In genomic region chr2:92971536-92971935, GRCm38 (mm10) we compare ENCODE assay signal across 17 mouse cellular contexts.
"Had no signal": no experiment of that assay in that cellular context is flagged by ENCODE, and none has a peak within 500 bp of the region (broad histone marks: within the 10 kb centered on the region; RNA-seq: fewer than 3 reads in every experiment).

No protein-coding gene starts in this region.

- H3K4me1 ChIP-seq: liver, embryonic 15.5 days had no signal

- ATAC-seq: intestine, embryonic 15.5 days; liver, embryonic 12.5 days had no signal

- H3K9me3 ChIP-seq: intestine, embryonic 15.5 days; limb, embryonic 10.5 days; limb, embryonic 13.5 days; liver, embryonic 12.5 days; liver, embryonic 15.5 days had no signal

- H3K4me3 ChIP-seq: intestine, embryonic 15.5 days; limb, embryonic 10.5 days; limb, embryonic 13.5 days; liver, embryonic 12.5 days; liver, embryonic 15.5 days had no signal

- H3K9ac ChIP-seq: intestine, embryonic 15.5 days; limb, embryonic 13.5 days; liver, embryonic 12.5 days; liver, embryonic 15.5 days had no signal

- H3K4me2 ChIP-seq: intestine, embryonic 15.5 days; limb, embryonic 13.5 days; liver, embryonic 12.5 days; liver, embryonic 15.5 days had no signal

- H3K27me3 ChIP-seq: intestine, embryonic 15.5 days; limb, embryonic 13.5 days; liver, embryonic 12.5 days; liver, embryonic 15.5 days had no signal

- H3K27ac ChIP-seq: intestine, embryonic 15.5 days; limb, embryonic 10.5 days; limb, embryonic 13.5 days; liver, embryonic 12.5 days; liver, embryonic 15.5 days; macrophage; stomach, postnatal 0 days had no signal

- DNase-seq: kidney, adult 11 months; kidney, adult 8-10 months; kidney, postnatal 14 days; liver; lung, adult 2 months; lung, postnatal 14 days; midbrain, embryonic 14.5 days; right cerebral cortex, adult 18-20 months; right cerebral cortex, postnatal 14 days; right cerebral cortex, postnatal 4 days had no signal
